Mouse (Mus musculus) kidney, postnatal 10 days (tissue): ENCODE data around the gene Wfdc5.

Experiments
- DNase-seq: peaks from one replicate; pipeline ENCODE4 v3.0.0; 2021; ENCODE audit warnings: mixed read lengths

Wfdc5 gene

DNA sequence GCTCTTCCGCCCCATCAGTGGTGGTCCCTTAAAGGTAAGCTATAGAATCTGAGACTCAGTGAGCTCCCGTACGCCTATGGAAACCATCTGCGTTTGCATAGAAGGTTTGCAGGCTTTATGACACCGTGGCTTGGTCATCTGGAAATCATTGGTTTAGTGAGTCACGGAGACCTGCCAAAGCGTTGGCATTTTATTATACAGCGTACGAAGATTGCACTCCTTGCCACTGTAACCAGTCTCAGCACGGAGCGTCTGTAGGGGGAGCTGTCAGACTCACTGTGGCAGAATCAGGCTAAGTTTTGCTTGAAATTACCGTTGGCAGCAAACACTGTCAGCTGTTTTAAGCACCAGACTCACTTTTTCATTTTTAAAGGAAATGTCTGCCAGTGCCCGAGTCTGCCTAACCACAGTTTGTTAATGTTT lies 56.0 kb downstream of the Wfdc5 start:
- peak; percentile 68 for DNase-seq
